Mouse (Mus musculus) liver, embryonic 14.5 days (tissue): ENCODE data around the gene C1qa.

ENCODE experiments used
- CTCF ChIP-seq: IDR thresholded peaks from 2 replicates; pipeline ENCODE4 v1.5.1; 2016; ENCODE audit warnings: antibody characterized with exemption, low read depth, control low read depth
- EP300 ChIP-seq: IDR thresholded peaks from 2 replicates; pipeline ENCODE4 v1.6.1; 2016; ENCODE audit warnings: antibody characterized with exemption, low read depth

- no peak for TF ChIP-seq CTCF
- TF ChIP-seq EP300: no peak
Measured at GRCm38 (mm10) chr4:136887714-136888113, 10.9 kb downstream of the C1qa start.
